Mouse (Mus musculus) frontal cortex, adult (tissue): ENCODE measurements at regions not wholly inside any gene's neighbourhood (a gene's known extent, or its start where the extent isn't known, plus 50 kb on each side); places are given as distances from the start of the nearest gene placed in this dataset.
"Not testable (repeated sequence)": the region's sequence is repeated elsewhere in the genome, so short reads cannot be mapped to it uniquely, and the experiment has no call there.

ENCODE experiments used
- ATAC-seq: cut with Nextera tagmentation; 2 replicates; pipeline ENCODE4 v1.9.2; 2017; ENCODE audit warnings: mild to moderate bottlenecking, moderate library complexity, mixed read lengths; ENCODE audit not compliant: low TSS enrichment

GRCm38 (mm10) chr12:106308956-106309610 is 299.1 kb downstream of the Vrk1 start:
- ATAC-seq: no peak

- no peak for ATAC-seq
Measured at GRCm38 (mm10) chr12:106310171-106310570, 300.1 kb downstream of the Vrk1 start.

- 0 out of 2 replicates have a peak, but pooled peaks have one; percentile 34 for ATAC-seq
Measured at GRCm38 (mm10) chr12:106310585-106311319, 300.7 kb downstream of the Vrk1 start.

GRCm38 (mm10) chr12:106311320-106311825 is 301.3 kb downstream of the Vrk1 start:
- ATAC-seq: no peak

GRCm38 (mm10) chr12:106311831-106312600 is 302.0 kb downstream of the Vrk1 start:
- no peak for ATAC-seq

GRCm38 (mm10) chr12:106317738-106318137 is 307.7 kb downstream of the Vrk1 start:
- no peak for ATAC-seq

- no peak for ATAC-seq
Measured at GRCm38 (mm10) chr12:106321511-106321910, 311.5 kb downstream of the Vrk1 start.

GRCm38 (mm10) chr12:106326611-106327010 is 316.6 kb downstream of the Vrk1 start:
- ATAC-seq: no peak

GRCm38 (mm10) chr12:106327351-106327750 is 317.3 kb downstream of the Vrk1 start:
- no peak for ATAC-seq

- ATAC-seq: peak; percentile 50; the same call in 1 of the 2 replicates
Measured at GRCm38 (mm10) chr12:106357867-106358266, 347.8 kb downstream of the Vrk1 start.

- ATAC-seq: not testable (repeated sequence)
Measured at GRCm38 (mm10) chr12:106361646-106362045, 351.6 kb downstream of the Vrk1 start.

- no peak for ATAC-seq
Measured at GRCm38 (mm10) chr12:106374840-106375375, 364.9 kb downstream of the Vrk1 start.

- no peak for ATAC-seq
Measured at GRCm38 (mm10) chr12:106375886-106376285, 365.9 kb downstream of the Vrk1 start.

- ATAC-seq: no peak
Measured at GRCm38 (mm10) chr12:106376783-106377182, 366.8 kb downstream of the Vrk1 start.

GRCm38 (mm10) chr12:106377281-106377680 is 367.3 kb downstream of the Vrk1 start:
- no peak for ATAC-seq

GRCm38 (mm10) chr12:106377761-106378160 is 367.7 kb downstream of the Vrk1 start:
- ATAC-seq: no peak

GRCm38 (mm10) chr12:106378303-106379075 is 368.5 kb downstream of the Vrk1 start:
- ATAC-seq: no peak

- 0 out of 2 replicates have a peak, but pooled peaks have one; percentile 62 for ATAC-seq
Measured at GRCm38 (mm10) chr12:106379151-106379594, 369.1 kb downstream of the Vrk1 start.

- ATAC-seq: no peak
Measured at GRCm38 (mm10) chr12:106379779-106380178, 369.8 kb downstream of the Vrk1 start.

- ATAC-seq: 0 out of 2 replicates have a peak, but pooled peaks have one; percentile 31
Measured at GRCm38 (mm10) chr12:106381821-106382220, 371.8 kb downstream of the Vrk1 start.

GRCm38 (mm10) chr12:106389214-106389613 is 379.2 kb downstream of the Vrk1 start:
- peak; percentile 55; the same call in 1 of the 2 replicates for ATAC-seq
